ENCODE assay signal across 14 mouse cellular contexts in the genomic region with DNA sequence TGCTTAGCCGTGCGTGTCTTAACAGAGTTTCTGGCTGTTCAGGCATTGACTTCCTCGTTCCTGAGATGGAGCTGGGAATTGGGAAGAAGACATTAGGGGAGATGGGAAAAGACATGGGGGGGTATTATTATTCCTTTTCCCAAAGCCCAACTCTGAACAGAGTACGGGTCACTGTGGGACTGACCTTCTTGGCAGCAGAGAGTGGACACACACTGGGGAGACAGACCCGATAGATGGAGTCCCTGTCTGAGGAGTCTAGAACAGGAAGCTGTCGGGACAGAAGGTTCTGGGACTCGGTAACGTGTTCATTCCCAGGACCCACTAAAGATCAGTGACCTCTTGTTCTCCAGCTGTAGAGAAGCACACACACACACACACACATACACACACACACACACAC. TPM values are rescaled to one million over a fixed set of nuclear protein-coding genes. Genes with fewer than 3 reads are reported as not detected.
DNase-seq lines count a peak whose midpoint lies in the region; ATAC-seq and TF ChIP-seq lines count a peak whose summit lies in the region.
"Had no signal": no experiment of that assay in that cellular context is flagged by ENCODE, and none has a peak within 500 bp of the region (broad histone marks: within the 10 kb centered on the region; RNA-seq: fewer than 3 reads in every experiment).

No protein-coding gene starts in this region.

- peaks cover 57% of the 10 kb centered on the region for H3K27me3 ChIP-seq in heart, embryonic 15.5 days
- H3K27me3 ChIP-seq in thymus, adult 2 months (ENCODE audit: control insufficient read depth, insufficient read depth, low read length), result no peaks in the 10 kb centered on the region
- peaks cover 21% of the 10 kb centered on the region; the same call in 1 of the 2 replicates for H3K27me3 ChIP-seq in liver, postnatal 0 days (ENCODE audit: insufficient read depth, low read length)

- TF ChIP-seq POLR2A in thymus, adult 2 months (IDR thresholded peaks at IDR 0.05; ENCODE audit: control insufficient read depth, extremely low read depth, insufficient read depth, low read length, poor library complexity), result no peak

- H3K4me2 ChIP-seq in heart, embryonic 15.5 days, result no peak overlapping the region; the same call in 1 of the 2 replicates
- H3K4me2 ChIP-seq in liver, postnatal 0 days (ENCODE audit: low read depth, low read length), result peak overlapping the region; percentile 65
- H3K4me2 ChIP-seq: embryonic facial prominence, embryonic 15.5 days; midbrain, embryonic 13.5 days had no signal

- peak overlapping the region; percentile 12; the same call in 1 of the 2 replicates for H3K4me3 ChIP-seq in heart, embryonic 15.5 days
- peak overlapping the region; percentile 80 for H3K4me3 ChIP-seq in thymus, adult 2 months (ENCODE audit: control insufficient read depth, insufficient read depth, low read length)
- peak overlapping the region; percentile 34 for H3K4me3 ChIP-seq in liver, postnatal 0 days (ENCODE audit: low read depth, low read length)
- H3K4me3 ChIP-seq: embryonic facial prominence, embryonic 15.5 days; heart, adult 2 months; midbrain, embryonic 13.5 days had no signal

- no peak for TF ChIP-seq EP300 in liver, postnatal 0 days (IDR thresholded peaks at IDR 0.05; ENCODE audit: low read depth)

- H3K9me3 ChIP-seq in heart, embryonic 15.5 days (replicated peaks), result no peaks in the 10 kb centered on the region
- no peaks in the 10 kb centered on the region for H3K9me3 ChIP-seq in liver, postnatal 0 days (ENCODE audit: low read length)
- H3K9me3 ChIP-seq: embryonic facial prominence, embryonic 15.5 days; midbrain, embryonic 13.5 days had no signal

- H3K4me1 ChIP-seq in heart, embryonic 15.5 days (replicated peaks), result peaks cover 34% of the 10 kb centered on the region
- H3K4me1 ChIP-seq in thymus, adult 2 months (replicated peaks; ENCODE audit: control insufficient read depth, insufficient read depth, low read length), result peaks cover 24% of the 10 kb centered on the region
- peaks cover 33% of the 10 kb centered on the region for H3K4me1 ChIP-seq in liver, postnatal 0 days (ENCODE audit: insufficient read depth)

- H3K9ac ChIP-seq in heart, embryonic 15.5 days, result no peak overlapping the region
- no peak overlapping the region; the same call in 1 of the 2 replicates for H3K9ac ChIP-seq in liver, postnatal 0 days (replicated peaks)
- H3K9ac ChIP-seq: embryonic facial prominence, embryonic 15.5 days had no signal

- DNase-seq in heart, adult 9 months (ENCODE audit: low spot score in 2 of 2), result no peak
- no peak for DNase-seq in thymus, adult 2 months
- no peak for DNase-seq in thymus, postnatal 0 days (ENCODE audit: low spot score)
- DNase-seq in liver, postnatal 0 days, result no peak
- DNase-seq in frontal cortex, postnatal 10 days (ENCODE audit: low spot score in 2 of 2), result no peak
- no peak for DNase-seq in right cerebral cortex, postnatal 14 days
- no peak for DNase-seq in yolk sac, embryonic 10.5 days (ENCODE audit: low spot score)
- DNase-seq: adrenal gland, adult 2 months; cerebellum, adult 2 months had no signal

- ATAC-seq in heart, embryonic 15.5 days (replicated peaks; ENCODE audit: insufficient number of reproducible peaks, insufficient read depth, low FRiP score, low read depth), result no peak
- no peak for ATAC-seq in liver, postnatal 0 days
- ATAC-seq: forebrain, embryonic 14.5 days; midbrain, embryonic 13.5 days had no signal

- H3K36me3 ChIP-seq in heart, embryonic 15.5 days, result no peaks in the 10 kb centered on the region
- peaks cover 9% of the 10 kb centered on the region; the same call in 1 of the 2 replicates for H3K36me3 ChIP-seq in thymus, adult 2 months (ENCODE audit: control insufficient read depth, insufficient read depth, low read length)
- no peaks in the 10 kb centered on the region for H3K36me3 ChIP-seq in liver, postnatal 0 days (replicated peaks; ENCODE audit: insufficient read depth, low read length)
- H3K36me3 ChIP-seq: embryonic facial prominence, embryonic 15.5 days; midbrain, embryonic 13.5 days had no signal

- H3K27ac ChIP-seq in heart, embryonic 15.5 days, result no peak overlapping the region
- H3K27ac ChIP-seq in thymus, adult 2 months (ENCODE audit: control insufficient read depth, insufficient read depth, low read length), result peak overlapping the region; percentile 73
- no peak overlapping the region for H3K27ac ChIP-seq in liver, postnatal 0 days (ENCODE audit: low read depth)
- H3K27ac ChIP-seq: embryonic facial prominence, embryonic 15.5 days; heart, adult 2 months; midbrain, embryonic 13.5 days had no signal

- TF ChIP-seq CTCF in thymus, adult 2 months (IDR thresholded peaks at IDR 0.05; ENCODE audit: borderline replicate concordance, control insufficient read depth, extremely low read depth, insufficient read depth, low read length, poor library complexity), result no peak
- no peak for TF ChIP-seq CTCF in liver, postnatal 0 days (IDR thresholded peaks at IDR 0.05; ENCODE audit: low read depth)

- WGBS in heart, embryonic 15.5 days, result 56% methylated on average over 8 of the region's 8 CpGs
- 3% methylated on average over 8 of the region's 8 CpGs for WGBS in thymus, adult 2 months
- 24% methylated on average over 8 of the region's 8 CpGs for WGBS in liver, postnatal 0 days (ENCODE audit: insufficient replicate concordance)

RNA-seq across cellular contexts. Expression of a gene that starts 0.6 kb away (rescaled TPM):
- polyA plus RNA-seq in heart, embryonic 15.5 days (2015; fragmentation: Nextera tagmentation; extraction: Ambion mirVana), result 0.62 TPM in 1 of 2 replicates, not detected in the other
- 123 and 149 TPM in 2 replicates for polyA plus RNA-seq in thymus, adult 2 months (2012; rRNA removed)
- polyA plus RNA-seq in thymus, postnatal 0 days (2015; fragmentation: Nextera tagmentation; extraction: Ambion mirVana), result 12.3 and 13.5 TPM in 2 replicates
- polyA plus RNA-seq in liver, postnatal 0 days (2015; fragmentation: Nextera tagmentation; extraction: Ambion mirVana), result 0.33 and 0.88 TPM in 2 replicates

RNA-seq across cellular contexts. Expression of a gene that starts 5.6 kb away (rescaled TPM):
- polyA plus RNA-seq in heart, embryonic 15.5 days (2015; fragmentation: Nextera tagmentation; extraction: Ambion mirVana), result 100 and 119 TPM in 2 replicates
- polyA plus RNA-seq in thymus, adult 2 months (2012; rRNA removed), result 39.5 and 45.2 TPM in 2 replicates
- polyA plus RNA-seq in thymus, postnatal 0 days (2015; fragmentation: Nextera tagmentation; extraction: Ambion mirVana), result 49.9 and 60.5 TPM in 2 replicates
- 224 and 230 TPM in 2 replicates for polyA plus RNA-seq in liver, postnatal 0 days (2015; fragmentation: Nextera tagmentation; extraction: Ambion mirVana)

RNA-seq across cellular contexts. Expression of a gene that starts 12.3 kb away (rescaled TPM):
- polyA plus RNA-seq in heart, embryonic 15.5 days (2015; fragmentation: Nextera tagmentation; extraction: Ambion mirVana), result 718 and 864 TPM in 2 replicates
- 375 and 384 TPM in 2 replicates for polyA plus RNA-seq in thymus, adult 2 months (2012; rRNA removed)
- polyA plus RNA-seq in thymus, postnatal 0 days (2015; fragmentation: Nextera tagmentation; extraction: Ambion mirVana), result 889 and 1,028 TPM in 2 replicates
- 209 and 225 TPM in 2 replicates for polyA plus RNA-seq in liver, postnatal 0 days (2015; fragmentation: Nextera tagmentation; extraction: Ambion mirVana)

RNA-seq across cellular contexts. Expression of a gene that starts 15.7 kb away (rescaled TPM):
- 0.13 and 0.25 TPM in 2 replicates for polyA plus RNA-seq in heart, embryonic 15.5 days (2015; fragmentation: Nextera tagmentation; extraction: Ambion mirVana)
- 4.4 and 5.4 TPM in 2 replicates for polyA plus RNA-seq in thymus, adult 2 months (2012; rRNA removed)
- 0.30 and 0.52 TPM in 2 replicates for polyA plus RNA-seq in thymus, postnatal 0 days (2015; fragmentation: Nextera tagmentation; extraction: Ambion mirVana)
- polyA plus RNA-seq in liver, postnatal 0 days (2015; fragmentation: Nextera tagmentation; extraction: Ambion mirVana), result 0.04 and 0.06 TPM in 2 replicates

RNA-seq across cellular contexts. Expression of a gene that starts 27.6 kb away (rescaled TPM):
- 0.08 and 0.13 TPM in 2 replicates for polyA plus RNA-seq in heart, embryonic 15.5 days (2015; fragmentation: Nextera tagmentation; extraction: Ambion mirVana)
- 0.32 and 0.38 TPM in 2 replicates for polyA plus RNA-seq in thymus, adult 2 months (2012; rRNA removed)
- polyA plus RNA-seq in thymus, postnatal 0 days (2015; fragmentation: Nextera tagmentation; extraction: Ambion mirVana), result 0.05 and 0.09 TPM in 2 replicates
- polyA plus RNA-seq in liver, postnatal 0 days (2015; fragmentation: Nextera tagmentation; extraction: Ambion mirVana), result not detected in 2 replicates

Comparison
In these comparisons a context has a peak if more than half of its experiments do, and no peak if none do; other contexts are left out.
1. H3K4me3 ChIP-seq: peak in every context shown above with its lines; median percentile 80 in thymus, adult 2 months; 34 in liver, postnatal 0 days; 12 in heart, embryonic 15.5 days.